Mouse (Mus musculus): ENCODE results near the gene Bhlhe23.
A peak's percentile ranks its signal among the peaks of the same experiment; 100 is the strongest.

Gene Bhlhe23

GRCm38 (mm10) chr2:180776793-180777192 is at the start of gene Bhlhe23:
Bhlhe23 (minus strand) TSS chr2:180776900.
- DNase-seq = no peak

GRCm38 (mm10) chr2:180825147-180825941 is 48.6 kb upstream of the Bhlhe23 start:
- DNase-seq = peak; percentile 44 to 56

GRCm38 (mm10) chr2:180824724-180825123 is 48.0 kb upstream of the Bhlhe23 start:
- peak; percentile 49 to 52 for DNase-seq

- peak in 1 of 2 experiments; percentile 41 for DNase-seq
Observed at GRCm38 (mm10) chr2:180824061-180824460, 47.4 kb upstream of the Bhlhe23 start.

DNA sequence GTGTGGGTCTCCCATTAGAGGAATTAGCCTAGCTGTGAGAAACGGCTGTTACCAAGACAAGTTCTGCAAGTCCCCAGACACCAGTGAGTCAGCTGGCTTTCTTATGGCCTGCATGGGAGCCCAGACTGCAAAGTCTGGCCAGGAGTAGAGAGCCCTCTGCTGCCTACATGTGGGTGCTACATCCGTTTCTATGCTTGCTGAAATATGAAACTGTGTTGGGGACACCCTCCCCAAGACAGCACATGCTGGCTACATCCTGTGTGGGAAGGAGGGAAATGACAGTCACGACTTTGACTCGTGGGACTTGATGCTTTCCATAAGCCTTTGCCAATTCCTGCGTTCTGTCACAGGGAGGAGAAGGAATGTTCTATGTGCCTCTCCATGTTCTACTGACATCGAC is 45.8 kb upstream of the Bhlhe23 start:
- DNase-seq = peak; percentile 81

DNA sequence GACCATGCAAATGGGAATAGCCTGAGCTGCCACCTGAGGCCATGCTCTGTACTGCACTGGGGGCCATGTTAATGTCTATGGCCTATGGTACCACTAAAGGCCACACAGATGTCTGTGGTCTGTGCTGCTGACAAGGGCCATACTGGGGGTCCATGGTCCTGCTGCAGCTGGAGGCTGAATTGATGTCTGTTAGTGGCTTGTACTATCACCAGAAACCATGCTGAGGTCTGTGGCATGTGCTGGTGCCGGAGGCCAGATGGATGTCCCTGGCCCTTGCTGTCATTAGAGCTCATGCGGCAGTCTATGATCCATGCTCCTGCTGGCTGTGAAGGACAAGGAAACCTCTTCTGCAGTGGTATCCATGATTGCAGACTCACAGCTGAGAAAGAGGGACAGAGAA is 42.8 kb upstream of the Bhlhe23 start:
- DNase-seq = peak; percentile 62 to 70

DNA sequence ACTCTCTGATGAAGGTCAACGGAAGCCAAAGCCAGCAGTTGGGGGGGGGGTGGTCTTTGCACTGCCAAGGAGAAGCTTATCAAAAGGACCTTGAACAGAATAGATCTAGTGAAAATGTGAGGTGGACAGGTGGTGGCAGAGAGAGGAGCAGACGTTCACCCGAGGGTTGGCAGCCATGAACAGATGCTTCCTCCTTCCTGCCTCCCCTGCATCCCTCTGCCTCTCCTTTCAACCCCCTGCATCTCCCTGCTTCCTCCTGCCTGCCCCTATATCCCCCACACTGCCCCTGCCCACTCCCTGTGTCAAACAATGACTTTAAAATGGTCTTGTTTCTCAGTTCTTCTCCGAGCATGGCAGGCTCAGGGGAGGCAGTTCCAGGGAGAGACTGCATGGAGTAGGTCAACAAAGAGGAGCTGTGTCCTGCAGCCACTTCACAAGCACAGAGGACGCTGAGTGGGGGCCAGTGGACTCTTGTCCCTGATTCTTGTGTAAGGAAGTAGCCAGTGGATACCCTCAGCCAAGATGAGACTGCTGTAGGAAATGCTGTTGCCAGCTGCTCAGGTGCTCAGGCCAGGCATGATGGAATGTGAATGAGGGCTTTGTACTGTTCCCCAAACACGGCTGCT is 39.9 kb upstream of the Bhlhe23 start:
- peak; percentile 78 to 81 for DNase-seq

- DNase-seq = peak; percentile 91 to 95
Observed at GRCm38 (mm10) chr2:180813982-180814568, 37.4 kb upstream of the Bhlhe23 start.

DNA sequence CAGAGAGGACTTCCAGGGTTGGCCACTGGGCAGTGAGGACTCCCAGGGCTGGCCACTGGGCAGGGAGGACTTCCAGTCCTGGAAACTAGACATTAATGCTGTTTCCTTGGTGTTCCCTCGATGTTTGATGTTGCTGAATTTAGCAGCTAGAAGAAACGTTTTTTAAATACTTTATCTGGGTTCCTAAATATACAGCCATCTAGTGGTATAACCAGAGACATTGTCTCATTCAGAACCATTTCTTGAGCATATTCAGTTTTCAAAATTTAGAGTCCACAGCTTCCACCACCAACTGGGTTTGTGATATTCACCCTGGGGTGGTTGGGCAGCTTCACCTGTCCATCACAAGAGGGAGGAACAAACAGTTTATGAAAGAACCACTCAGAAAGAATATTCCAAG is 34.3 kb upstream of the Bhlhe23 start:
- DNase-seq = no peak

GRCm38 (mm10) chr2:180809510-180809909 is 32.8 kb upstream of the Bhlhe23 start:
- no peak for DNase-seq

- DNase-seq = peak; percentile 89 to 90
Observed at GRCm38 (mm10) chr2:180805966-180806365, 29.3 kb upstream of the Bhlhe23 start.

DNA sequence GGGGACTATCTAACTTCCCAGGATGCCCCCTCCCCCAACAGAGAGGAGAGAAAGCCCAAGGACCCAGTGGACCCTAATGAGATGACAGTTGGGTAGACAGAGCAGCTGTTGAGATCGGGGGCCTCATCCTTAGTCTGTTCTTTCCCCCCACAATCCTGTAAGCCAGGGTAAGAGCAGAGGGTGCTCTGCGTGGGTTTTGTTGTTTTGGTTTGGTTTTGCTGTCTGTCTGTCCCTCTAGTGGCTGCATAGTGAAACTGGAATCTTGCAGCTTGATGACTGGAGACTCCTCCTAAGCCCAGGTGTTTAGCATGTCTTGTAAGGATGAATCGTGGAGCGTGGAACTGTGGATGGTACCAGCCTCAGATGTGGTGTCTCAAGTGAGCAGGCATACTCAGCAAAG is 19.3 kb upstream of the Bhlhe23 start:
- DNase-seq = no peak

- no peak for DNase-seq
Observed at GRCm38 (mm10) chr2:180795597-180795996, 18.9 kb upstream of the Bhlhe23 start.

GRCm38 (mm10) chr2:180794422-180794821 is 17.7 kb upstream of the Bhlhe23 start:
- DNase-seq = no peak

DNA sequence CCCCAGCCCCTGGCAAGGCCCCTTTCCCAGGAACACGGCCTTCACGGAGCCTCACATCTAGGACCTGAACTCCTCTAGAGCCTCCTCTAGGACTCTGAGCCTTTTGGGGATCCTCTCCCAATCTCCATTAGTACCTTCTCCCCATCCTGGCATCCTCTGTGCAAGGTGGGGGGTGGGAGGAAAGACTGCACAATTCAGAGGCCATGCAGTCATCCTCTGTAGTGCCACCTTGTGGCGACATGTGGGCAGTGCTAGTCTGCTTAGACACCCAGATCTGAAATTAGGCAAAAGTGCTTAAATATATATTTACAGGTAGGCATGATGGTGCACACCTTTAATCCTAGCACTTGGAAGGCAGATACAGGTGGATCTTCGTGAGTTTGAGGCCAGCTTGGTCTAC is 15.0 kb upstream of the Bhlhe23 start:
- DNase-seq = peak; percentile 87 to 90

- peak; percentile 91 to 93 for DNase-seq
Observed at GRCm38 (mm10) chr2:180788843-180789242, 12.1 kb upstream of the Bhlhe23 start.

GRCm38 (mm10) chr2:180788386-180788785 is 11.7 kb upstream of the Bhlhe23 start:
- DNase-seq = peak; percentile 62 to 67

- peak; percentile 16 to 26 for DNase-seq
Observed at GRCm38 (mm10) chr2:180787566-180788232, 11.0 kb upstream of the Bhlhe23 start.

DNA sequence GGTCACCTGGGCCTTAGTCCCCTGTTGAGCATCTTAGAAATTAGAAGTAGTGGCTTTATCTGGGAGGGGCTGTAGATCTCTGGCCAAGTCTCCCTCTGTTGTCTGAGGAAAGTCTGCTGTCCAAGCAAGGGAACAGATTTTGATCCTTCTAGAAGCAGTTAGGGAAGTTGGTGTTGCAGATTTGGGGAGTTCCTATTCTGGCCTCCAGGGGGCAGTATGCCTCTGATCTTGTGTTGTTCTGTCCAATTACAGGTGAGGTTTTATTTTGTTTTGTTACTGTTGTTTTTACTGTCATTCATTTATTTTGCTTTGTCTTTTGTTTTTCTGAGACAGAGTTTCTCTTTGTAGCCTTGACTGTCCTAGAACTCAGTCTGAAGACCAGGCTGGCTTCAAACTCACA is 10.0 kb upstream of the Bhlhe23 start:
- DNase-seq = peak; percentile 78 to 85

DNA sequence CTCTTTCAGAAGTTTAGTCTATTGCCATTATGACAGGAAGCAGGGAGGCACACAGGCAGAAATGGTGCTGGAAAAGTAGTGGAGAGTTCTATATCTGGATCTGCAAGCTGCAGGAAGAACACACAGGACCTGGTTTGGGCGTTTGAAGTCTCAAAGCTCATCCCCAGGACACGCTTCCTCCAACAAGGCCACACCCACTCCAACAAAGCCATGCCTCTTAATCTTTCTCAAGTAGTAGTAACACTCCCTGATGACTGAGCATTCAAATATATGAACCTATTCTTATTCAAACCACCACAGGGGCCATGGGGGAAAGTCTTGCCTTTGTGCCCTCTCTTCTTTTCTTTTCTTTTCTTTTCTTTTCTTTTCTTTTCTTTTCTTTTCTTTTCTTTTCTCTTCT is 3.6 kb upstream of the Bhlhe23 start:
- no peak for DNase-seq

DNA sequence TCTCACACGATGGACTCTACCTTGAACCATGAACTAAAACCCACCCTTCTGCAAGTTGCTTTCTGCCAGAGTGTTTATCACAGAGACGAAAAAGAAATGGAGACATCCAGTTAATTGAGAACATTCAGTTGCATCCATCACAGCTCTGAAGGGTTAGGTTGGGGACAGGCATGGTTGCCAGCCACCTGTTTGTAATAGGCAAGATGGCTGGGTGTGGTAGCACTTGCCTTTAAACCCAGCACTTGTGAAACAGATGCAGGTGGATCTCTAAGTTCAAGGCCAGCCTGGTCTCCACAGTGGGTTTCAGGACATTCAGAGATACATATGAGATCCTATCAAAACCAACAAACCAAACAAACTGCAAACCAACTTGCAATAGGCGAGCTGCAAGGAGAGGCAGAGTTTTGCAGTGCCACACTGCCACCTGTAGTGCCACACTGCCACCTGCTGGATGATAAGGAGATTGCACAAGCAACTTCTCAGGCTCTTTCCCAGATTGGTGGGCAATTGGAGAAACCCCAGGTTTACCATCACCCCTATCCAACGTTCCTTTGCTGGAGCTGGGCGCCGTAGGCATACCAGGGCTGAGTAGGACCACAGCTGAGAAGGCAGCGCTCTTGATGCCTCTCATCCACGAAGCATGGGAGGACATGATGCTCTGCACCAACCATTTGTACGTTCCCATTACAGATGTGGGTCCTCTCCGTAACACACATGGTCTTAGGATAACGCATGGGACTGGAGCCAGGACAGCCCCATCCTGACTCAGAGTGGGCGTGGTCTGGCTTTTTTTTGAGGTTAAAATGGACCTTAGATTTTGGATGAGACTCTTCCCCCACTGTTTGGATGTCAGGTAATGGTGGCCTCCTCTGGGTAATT is 2.8 kb upstream of the Bhlhe23 start:
- DNase-seq = peak; percentile 86 to 91

- no peak for DNase-seq
Observed at GRCm38 (mm10) chr2:180775641-180776040, 1.1 kb downstream of the Bhlhe23 start.
